Mouse (Mus musculus) urinary bladder, adult 2 months (tissue): ENCODE results near the gene Rhoh. TPM values are rescaled to one million over a fixed set of nuclear protein-coding genes. Genes with fewer than 3 reads are reported as not detected.

ENCODE experiments used
- DNase-seq: peaks from one replicate; pipeline ENCODE4 v3.0.0; 2022; ENCODE audit warnings: low spot score
- polyA plus RNA-seq: library from polyadenylated mRNA; depleted of rRNA; stranded (reverse); fragments of >200 nt; gene quantifications from 2 replicates; pipeline ENCODE4 v1.2.3, GENCODE M21; 2012; rRNA removed

Gene Rhoh
- 1.0 and 1.3 TPM in 2 replicates for polyA plus RNA-seq

DNA sequence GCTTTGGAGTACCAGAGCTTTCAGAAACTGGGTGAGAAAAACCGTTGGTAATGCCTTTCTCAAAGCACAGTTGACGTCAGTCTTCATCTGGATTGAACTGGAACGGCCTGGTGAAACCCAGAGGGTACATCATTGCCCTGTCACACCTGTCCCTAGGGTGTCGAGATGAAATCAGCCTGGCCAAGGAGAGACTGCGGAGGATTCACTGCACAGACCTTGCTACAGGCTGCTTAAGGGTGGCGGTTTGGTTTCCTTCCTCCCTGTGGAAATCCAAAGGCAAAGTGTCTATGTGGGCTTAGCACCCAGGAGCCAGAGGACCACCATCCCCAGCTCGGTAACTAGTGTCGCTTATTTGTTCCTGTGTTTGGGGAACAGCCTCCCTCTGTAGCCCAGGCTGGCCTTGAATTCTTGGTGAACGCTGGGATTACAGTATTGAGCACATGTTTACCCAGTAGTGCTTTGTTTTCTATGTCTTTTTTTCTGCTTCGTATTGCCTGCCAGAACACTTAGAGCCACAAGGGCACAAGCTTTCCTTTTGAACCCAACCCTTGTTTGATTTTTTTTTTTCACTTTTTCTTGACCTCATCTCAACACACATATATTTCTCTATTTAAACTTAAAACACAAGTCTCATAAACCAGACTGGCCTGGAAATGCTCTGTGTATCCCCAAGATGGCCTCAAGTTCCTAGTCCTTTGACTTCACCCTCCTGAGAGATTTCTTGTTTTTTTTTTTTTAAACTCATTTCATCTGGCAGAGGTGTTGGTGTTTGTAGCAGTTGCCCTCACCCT is at the start of gene Rhoh:
Rhoh (plus strand) TSS at position 60 of the 791 bp plus-strand sequence.
- no peak for DNase-seq

DNA sequence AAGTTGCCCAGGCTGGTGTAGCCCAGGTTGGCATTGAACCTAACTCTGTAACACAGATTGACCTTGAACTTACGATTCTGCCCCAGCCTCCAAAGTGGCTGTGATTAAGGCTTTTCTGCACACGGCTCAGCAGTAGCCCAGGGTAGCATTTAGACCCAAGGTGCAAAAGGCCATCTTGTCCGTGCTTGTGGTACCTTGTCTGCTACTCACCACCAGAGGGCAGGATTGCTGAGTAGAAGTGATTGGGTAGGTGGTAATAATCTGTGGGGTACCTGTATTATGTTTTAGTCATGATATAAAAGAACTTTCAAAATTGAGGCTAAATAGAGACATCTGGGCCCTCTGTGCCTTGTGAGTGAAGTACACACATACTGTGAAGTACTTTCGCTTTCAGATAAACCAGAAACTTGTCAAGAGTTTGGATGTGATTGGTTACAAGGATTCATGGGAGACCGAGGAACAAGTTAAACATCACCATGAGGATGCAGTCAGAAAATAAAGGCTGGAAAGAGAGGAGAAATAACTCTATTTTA is 37.3 kb upstream of the Rhoh start:
- no peak for DNase-seq

DNA sequence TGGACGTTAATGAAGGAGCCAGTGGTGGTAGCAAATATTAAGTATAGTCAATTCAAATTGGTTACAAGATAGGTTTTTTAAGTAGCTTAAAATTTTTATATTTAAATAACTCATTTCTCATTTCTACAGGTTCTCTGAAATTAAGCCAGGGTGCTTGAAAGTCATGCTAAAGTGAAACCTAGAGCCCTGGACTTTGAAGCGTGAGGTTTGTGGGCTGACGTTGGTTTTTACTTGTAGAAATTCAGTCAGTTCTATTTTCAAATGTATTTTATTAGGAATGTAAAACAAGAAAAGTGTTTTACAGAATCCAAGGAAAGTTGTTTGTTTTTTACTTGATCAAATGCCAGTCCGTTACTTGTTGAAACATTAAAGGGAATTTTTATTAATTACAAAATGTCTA is 34.5 kb upstream of the Rhoh start:
- no peak for DNase-seq

DNA sequence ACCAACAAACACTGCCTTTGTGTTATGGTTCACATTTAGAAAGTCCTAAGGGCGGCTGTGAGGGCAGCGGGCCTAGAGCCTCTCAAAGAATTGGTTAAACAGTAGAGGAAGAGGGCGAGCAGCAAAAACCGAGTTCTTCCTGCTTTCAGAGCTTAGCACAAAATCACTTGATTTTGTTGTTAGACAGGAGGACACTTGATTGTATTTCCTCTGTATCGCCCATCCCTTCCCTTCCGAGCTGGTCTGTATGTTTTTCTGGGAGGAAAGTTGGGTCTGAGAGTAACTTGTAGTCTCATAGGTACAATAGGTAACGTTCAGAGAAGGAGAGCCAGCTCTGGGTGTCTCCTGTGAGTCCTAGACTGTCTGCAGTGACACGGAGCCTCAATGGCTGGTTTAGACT is 33.9 kb upstream of the Rhoh start:
- DNase-seq, result no peak

DNA sequence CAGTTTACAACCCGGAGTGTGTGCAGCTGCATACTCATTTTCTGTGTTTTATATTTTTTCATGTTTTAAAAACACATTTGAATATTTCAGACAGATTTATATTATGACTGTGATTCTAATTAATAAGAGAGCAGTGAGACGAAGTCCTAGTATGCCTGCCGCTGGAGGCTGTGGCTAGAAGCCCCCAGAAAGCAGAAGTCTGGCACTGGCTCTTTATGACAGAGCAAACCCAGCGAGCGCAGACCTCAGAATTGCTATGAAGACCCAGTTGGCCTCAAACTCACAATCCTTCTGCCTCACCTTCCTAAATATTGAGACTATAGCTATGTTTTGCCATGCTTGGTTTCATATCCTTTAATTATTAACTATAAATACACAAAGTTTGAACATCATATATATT is 32.8 kb upstream of the Rhoh start:
- DNase-seq, result no peak

DNA sequence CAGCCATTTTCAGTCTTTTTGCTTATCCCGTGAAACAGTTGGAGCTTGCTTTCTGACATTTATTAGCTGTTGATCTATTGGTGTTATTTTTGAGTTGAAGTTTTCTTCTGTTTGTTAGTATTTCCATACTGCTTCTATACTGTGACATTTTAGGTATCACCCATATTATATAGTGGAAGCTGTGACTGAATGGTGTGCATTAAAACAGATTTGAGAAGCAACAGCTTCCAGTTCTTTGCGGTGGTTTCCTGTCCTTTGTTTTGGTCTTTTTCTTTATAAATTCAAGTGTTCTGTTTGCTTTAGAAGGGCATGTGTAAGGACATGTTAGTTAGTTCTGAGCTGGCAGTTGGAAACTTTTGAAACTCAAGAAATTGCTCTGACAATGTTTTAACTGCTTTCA is 32.0 kb upstream of the Rhoh start:
- no peak for DNase-seq

DNA sequence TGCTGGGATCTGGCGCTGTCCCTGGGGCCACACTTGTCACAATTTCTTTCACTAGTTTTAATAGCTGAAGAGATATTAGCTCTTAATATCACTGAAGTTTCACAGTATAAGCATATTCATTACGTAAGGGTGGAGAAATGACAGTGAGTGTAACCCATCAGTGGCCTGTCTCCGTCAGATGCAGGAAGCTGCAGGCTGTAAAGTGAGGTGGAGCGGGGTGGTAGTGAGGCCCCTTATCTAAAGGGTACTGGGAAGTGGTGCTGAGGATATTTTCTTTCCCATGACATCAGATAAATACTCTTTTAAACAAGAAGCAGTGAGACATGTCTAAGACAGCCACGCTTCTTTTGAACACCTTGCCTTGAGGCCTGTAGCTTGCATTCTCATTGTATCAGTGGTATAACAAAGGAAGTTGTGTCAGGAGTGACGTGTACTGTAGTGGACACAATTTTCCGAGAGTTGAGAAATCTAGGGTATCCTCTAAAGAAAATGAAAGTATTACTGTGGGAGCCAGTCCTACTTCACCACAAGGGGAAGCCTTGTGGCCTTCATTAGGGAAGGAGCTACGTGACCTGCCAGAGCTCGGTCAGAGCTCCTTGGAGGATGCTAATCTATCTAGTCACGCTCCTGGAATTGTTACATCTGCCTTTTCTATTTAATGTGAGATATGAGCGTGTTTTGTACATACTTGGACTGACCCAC is 28.9 kb upstream of the Rhoh start:
- DNase-seq, result no peak

DNA sequence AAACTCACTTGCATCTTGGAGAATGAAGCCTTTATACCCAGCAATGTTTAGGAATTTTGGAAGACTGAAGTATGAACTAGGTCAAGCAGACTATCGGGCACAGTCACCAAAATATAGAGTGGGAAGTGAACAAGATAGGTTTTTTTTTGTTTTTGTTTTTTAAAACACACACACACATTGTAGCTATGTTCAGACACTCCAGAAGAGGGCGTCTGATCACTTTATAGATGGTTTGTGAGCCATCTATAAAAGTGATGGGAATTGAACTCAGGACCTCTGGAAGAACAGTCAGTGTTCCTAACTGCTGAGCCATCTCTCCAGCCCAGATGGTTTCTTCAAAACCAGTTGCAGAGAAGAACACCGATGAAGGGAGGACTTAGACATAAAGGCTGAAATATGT is 27.9 kb upstream of the Rhoh start:
- no peak for DNase-seq

DNA sequence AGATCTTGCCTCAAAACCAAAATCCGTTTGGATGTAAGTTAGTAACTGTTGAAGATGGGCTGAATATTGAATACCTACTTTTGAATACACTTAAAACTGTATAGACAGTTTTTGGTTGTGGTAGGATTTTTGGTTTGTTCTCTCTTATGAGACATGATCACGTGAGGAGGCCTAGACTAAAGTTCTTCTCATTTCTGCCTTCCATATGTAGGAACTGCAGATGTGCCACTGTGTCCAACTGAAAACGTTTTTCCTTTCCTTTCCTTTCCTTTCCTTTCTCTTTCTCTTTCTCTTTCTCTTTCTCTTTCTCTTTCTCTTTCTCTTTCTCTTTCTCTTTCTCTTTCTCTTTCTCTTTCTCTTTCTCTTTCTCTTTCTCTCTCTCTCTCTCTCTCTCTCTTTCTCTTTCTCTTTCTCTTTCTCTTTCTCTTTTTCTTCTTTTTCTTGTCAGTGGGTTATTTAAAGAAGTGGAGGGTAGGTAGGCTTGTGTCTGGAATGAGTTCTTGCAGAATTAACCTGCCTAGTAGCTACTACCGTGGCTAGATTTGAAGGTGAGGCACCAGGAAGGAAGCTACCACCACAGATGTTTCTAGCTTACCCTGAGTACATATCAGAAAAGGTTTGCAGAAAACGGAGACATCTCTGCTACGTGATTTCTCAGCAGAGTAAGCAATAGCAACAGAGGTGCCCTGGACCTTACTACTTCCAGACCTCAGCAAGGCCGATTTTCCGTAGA is 27.1 kb upstream of the Rhoh start:
- DNase-seq, result no peak

DNA sequence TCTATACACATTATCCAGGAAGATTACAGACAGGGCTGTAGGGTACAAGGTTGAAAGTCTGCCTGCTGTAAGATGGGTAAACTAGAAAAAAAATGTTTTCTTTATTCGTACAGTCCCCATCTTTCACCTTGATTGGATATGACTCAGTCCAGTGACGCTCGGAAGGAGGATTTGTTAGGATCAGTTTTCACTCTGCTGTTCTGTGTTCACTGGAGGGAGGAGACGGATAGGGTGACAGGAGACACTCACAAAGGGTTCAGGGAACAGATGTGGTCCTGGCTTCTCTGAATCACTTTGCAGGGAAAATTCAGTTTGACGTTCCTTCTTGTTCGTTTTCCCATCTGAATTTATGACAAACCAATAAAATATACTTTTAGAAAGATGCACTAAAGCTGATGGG is 23.0 kb upstream of the Rhoh start:
- DNase-seq, result no peak

DNA sequence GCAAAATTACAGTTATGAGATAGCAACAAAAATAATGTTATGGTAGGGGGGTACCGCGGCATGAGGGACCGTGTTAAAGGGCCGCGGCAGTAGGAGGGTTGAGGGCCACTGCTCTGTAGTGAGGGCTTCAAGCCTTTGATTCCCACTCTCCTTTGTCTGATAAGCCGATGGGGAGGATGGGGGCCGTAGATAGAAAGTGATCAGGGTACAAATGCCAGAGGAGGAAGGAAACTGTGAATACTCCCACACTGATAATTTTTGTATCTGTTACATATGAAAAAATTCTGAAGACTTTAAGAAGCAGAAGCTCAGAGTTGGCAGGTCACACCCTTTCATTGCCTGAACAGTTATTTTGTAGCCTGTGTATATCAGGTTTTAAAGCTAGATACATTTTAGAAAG is 18.1 kb upstream of the Rhoh start:
- no peak for DNase-seq

DNA sequence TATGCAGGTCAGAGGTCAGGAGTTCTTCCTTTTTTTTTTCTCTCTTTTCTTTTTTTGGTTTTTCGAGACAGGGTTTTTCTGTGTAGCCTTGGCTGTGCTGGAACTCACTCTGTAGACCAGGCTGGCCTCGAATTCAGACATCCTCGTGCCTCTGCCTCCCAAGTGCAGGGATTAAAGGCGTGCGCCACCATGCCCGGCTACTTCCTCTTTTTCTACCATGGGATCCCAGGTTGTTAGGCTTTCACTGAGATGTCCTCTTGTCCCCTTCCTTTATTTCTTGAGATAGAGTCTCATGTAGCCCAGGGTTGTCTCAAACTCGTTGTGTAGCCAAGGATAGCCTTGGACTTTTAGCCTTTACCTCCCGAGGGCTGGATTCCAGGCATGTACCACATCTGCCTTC is 14.5 kb upstream of the Rhoh start:
- no peak for DNase-seq

DNA sequence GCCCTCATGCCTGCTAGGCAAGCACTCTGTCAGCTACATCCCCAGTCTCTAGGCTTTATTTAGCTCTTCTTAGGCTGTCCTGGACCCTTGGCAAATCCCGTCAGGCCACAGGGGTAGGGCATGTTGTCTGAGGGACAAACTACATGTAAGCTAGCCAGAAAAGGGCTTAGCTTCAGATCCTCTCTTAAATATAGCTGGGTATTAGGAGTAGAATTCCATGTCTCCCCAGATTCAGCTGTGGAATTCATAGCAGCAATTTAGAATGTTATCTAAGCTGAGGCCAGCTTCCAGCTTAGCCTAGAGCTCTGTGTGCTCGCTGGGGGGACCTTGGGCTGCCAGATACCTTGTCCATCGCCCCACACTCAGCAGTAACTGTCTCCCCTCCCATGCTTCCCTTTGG is 14.1 kb upstream of the Rhoh start:
- no peak for DNase-seq

DNA sequence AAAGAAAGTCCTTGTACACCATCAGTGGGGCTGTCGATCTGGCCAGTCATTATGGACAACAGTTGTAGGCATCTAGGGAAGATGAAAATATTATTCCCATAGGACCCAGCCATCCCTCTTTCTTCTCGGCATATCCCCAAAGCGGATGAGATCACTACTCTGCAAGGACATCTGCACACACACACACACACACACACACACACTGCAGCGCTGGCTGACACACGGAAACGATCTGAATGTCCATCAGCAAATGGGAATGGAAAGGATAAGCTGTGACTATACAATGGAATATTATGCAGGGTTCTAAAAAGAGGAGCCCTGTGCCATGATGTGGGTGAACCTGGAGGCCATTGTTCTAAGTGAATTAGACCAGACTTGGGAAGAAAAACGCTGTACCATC is 13.4 kb upstream of the Rhoh start:
- no peak for DNase-seq

DNA sequence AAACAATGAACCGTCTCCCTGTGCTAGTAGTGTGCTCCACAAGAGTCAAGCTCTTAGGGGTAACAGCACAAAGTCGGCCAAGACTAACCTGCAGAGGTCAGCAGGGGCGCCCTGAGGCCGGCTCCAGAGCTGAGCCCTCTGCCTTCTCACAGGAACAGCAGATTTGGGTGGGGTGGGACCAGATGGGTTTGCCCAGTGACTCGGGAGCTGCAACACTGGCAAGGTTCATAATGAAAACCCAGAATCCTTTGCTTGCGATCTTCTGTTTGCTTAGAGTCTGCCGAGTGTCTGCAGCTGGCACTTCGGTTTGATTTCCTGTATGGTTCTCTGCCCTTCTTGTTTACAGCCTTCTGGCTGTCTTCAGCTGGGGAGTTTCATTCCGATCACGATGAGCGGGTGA is 10.2 kb upstream of the Rhoh start:
- DNase-seq, result no peak

DNA sequence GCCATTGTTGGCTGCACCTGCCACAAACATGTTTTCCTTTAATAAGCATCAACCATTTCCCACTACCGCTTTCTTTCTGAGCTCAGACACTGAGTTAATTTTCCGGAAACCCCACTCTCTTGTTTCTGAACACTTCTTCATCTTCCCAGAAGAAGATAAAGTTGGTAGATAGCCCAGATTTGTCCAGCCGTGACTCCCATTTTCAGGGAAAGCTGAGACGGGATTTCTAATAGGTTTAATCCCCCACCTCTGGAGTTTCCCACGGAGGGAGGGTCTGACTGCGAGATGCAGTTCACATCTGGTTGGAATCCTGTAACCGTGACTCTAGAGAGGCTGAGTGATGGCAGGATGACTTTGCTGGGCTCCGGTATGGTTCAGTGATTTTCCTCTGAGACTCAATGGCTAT is 6.2 kb upstream of the Rhoh start:
- DNase-seq, result no peak

DNA sequence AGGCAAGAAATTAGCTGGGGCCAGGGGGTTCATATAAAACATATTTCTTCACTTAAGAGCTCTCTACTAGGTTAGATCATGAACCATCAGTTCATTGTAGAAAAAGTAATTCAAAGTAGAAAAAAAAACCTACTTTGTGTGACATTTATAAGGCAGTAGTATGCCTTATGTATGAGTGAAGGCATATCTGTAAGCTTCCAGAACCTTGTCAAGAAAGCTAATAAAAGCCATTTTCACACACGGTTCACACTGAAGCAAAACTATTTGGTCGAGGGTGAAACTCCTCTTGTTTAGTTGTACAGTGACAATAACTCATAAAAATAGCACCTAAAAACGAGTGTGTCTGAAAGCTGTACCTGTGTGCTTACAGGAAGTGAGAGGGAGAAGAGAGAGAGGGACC is 5.4 kb upstream of the Rhoh start:
- DNase-seq, result no peak

DNA sequence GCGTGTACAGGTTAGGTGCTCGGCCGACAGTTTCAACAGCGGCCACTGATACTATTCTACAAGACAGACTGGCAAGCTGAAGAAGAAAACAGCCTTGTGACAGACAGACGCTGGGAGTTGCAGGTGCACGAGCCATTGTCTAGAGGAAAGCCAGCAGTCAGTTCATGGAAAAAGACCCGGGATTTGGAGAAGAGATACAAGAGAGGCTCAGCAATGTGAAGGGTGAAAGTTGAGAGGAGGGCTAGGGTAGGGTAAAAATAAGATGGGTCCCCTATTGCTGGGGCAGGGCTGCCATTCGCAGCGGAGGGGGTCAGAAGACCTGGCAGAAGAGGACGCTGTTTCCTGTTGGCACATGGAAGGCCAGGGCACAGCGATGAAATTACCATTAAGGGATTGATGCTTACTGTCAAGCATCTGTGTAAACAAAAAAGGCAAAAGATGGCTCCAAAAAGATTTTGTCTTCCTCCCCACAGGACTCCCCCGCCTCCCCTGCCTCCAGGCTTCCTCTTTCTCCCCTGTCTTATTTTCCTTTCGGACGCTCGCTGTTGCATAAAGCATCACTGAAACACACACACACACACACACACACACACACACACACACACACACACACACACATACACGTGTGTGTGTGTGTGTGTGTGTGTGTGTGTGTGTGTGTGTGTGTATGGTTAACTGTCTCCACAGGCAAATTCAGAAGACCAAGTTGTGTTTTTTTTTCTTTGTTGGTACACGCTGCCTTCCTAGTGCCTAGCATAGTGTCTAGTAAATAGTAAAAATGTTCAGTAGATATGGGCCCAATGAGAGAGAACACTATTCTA is 4.2 kb upstream of the Rhoh start:
- no peak for DNase-seq

DNA sequence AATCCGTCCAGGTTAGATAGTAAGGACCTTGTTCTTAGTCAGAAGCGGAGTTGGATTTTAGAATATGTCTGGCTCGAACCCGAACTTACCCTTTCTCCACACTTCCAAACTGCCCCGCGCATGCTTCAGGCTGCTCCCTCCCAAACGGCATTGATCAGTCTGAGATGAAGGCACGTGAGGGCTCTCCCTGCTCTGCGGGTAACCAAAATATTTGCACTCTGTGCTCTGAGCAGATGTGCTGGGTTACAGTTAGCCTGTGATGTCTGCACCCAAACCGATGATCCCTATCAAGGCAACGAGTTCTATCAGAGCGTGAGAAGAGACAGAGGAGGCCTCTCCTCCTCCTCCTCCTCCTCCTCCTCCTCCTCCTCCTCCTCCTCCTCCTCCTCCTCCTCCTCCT is 3.1 kb upstream of the Rhoh start:
- DNase-seq, result no peak

DNA sequence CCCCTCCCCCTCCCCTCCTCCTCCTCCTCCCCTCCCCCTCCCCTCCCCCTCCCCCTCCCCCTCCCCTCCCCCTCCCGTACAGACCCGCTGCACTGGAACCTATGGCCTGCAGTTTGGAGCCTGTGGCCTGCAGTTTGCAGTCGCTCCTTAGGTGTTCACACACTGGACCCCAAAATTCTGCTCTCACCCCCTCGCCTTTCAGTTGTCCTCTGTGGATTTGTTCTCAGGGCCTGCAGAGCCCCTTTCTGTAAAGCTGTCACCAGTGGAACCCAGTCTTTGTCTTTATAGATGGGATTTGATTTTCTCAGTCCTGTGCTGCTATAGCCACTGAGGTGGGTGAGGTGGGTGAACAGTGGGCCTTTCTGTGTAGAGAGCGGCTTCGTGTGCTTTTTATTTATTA is 2.7 kb upstream of the Rhoh start:
- no peak for DNase-seq

DNA sequence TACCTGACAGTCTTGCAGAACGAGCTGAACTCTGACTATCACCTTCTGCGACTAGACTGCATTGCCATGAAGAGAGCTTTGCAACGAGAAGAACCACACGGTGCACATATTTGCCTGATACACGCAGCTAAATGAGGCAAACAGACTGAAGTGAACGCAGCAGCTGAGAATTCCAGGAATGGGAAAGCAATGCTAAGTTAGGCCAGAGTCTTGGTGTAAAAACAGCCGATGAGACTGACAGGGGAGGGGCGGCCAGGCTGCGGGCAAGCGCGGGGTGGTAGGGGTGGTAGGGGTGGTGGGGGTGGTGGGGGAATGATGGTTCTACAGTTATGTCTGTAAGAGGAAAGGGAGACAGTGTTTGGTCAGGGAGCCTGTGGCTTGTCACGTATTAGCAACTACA is 2.1 kb upstream of the Rhoh start:
- DNase-seq, result no peak

DNA sequence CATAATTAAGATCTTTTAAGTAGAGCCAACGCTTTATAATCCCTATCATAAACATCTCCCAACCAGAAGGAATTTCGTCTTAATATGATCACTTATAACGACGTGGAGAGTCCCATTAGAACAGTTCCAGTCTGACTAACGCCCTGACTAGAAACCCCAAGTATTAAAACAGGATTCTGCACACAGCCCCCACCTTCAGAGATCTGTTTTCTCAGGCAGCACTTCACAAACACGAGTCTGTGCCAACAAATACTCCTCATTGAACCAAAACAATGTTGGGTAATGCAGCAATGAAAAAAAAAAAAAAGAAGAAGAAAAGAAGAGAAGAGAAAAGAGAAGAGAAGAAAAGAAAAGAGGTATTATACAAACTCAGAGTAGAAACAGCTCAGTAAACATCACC is 1.6 kb upstream of the Rhoh start:
- no peak for DNase-seq
